Mouse (Mus musculus) C2C12 (cell line): Measurements from ENCODE around the gene Pigh. TPM values are rescaled to one million over a fixed set of nuclear protein-coding genes. Genes with fewer than 3 reads are reported as not detected.

Experiments
- H3K27me3 ChIP-seq: one replicate; pipeline ENCODE4 v1.6.1; 2011; ENCODE audit not compliant: control insufficient read depth, insufficient read depth, insufficient read length
- H3K36me3 ChIP-seq: one replicate; pipeline ENCODE4 v1.6.1; 2011; ENCODE audit not compliant: control insufficient read depth, insufficient read depth
- H3K4me3 ChIP-seq: one replicate; pipeline ENCODE4 v1.5.1; 2011; ENCODE audit warnings: mild to moderate bottlenecking, control low read depth; ENCODE audit not compliant: poor library complexity, insufficient read depth, severe bottlenecking
- H3K79me2 ChIP-seq: one replicate; pipeline ENCODE4 v1.6.1; 2011; ENCODE audit not compliant: control insufficient read depth, insufficient read depth
- H3K79me3 ChIP-seq: one replicate; pipeline ENCODE4 v1.6.1; 2011; ENCODE audit warnings: low read depth, control low read depth
- H3ac ChIP-seq: one replicate; pipeline ENCODE3; 2011; ENCODE audit warnings: low read depth; ENCODE audit not compliant: control insufficient read depth, insufficient read length
- CEBPB ChIP-seq: IDR thresholded peaks from one replicate; pipeline ENCODE4 v1.6.1; 2011; ENCODE audit warnings: low read depth, mild to moderate bottlenecking, control low read depth, moderate library complexity
- CTCF ChIP-seq: IDR thresholded peaks from one replicate; pipeline ENCODE4 v1.5.1; 2011; ENCODE audit not compliant: control insufficient read depth, insufficient read depth, insufficient read length
- FOSL1 ChIP-seq: IDR thresholded peaks from one replicate; pipeline ENCODE4 v1.8.0; 2011; ENCODE audit warnings: mild to moderate bottlenecking, low read length; ENCODE audit not compliant: poor library complexity, insufficient read depth, severe bottlenecking
- MAX ChIP-seq: IDR thresholded peaks from one replicate; pipeline ENCODE4 v1.6.1; 2011; ENCODE audit warnings: mild to moderate bottlenecking, control low read depth
- MYOD1 ChIP-seq: IDR thresholded peaks from one replicate; pipeline ENCODE4 v1.6.1; 2011; ENCODE audit warnings: low read depth; ENCODE audit not compliant: control insufficient read depth, insufficient read length
- MYOG ChIP-seq: IDR thresholded peaks from one replicate; pipeline ENCODE4 v1.6.1; 2011; ENCODE audit not compliant: control insufficient read depth, insufficient read length; ENCODE audit errors: extremely low read depth
- USF1 ChIP-seq: IDR thresholded peaks from one replicate; pipeline ENCODE4 v1.6.1; 2011; ENCODE audit warnings: low read depth, mild to moderate bottlenecking, control low read depth, moderate library complexity
- polyA plus RNA-seq: library from polyadenylated mRNA; unstranded; fragments of >200 nt; fragmentation: generic; extraction: Trizol; gene quantifications from one replicate; pipeline ENCODE4 v1.2.1, GENCODE M21; 2012; ENCODE audit warnings: missing spikeins

Pigh gene
- polyA plus RNA-seq, 1 experiment, result 2.7 TPM

- no peaks in the 10 kb centered on the region for H3K36me3 ChIP-seq
- TF ChIP-seq MYOD1, result no peak
- TF ChIP-seq FOSL1, result no peak
- TF ChIP-seq CEBPB, result no peak
- no peak for TF ChIP-seq MYOG
- no peak for TF ChIP-seq USF1
- no peak for TF ChIP-seq CTCF
- TF ChIP-seq MAX, result no peak
- no peak overlapping the region for H3K4me3 ChIP-seq
- no peaks in the 10 kb centered on the region for H3K79me2 ChIP-seq
- H3K79me3 ChIP-seq, result no peaks in the 10 kb centered on the region
- no peaks in the 10 kb centered on the region for H3K27me3 ChIP-seq
- no peak overlapping the region for H3ac ChIP-seq
Observed at GRCm38 (mm10) chr12:79040201-79040827, 49.1 kb downstream of the Pigh start.

- Histone ChIP-seq H3K27me3 (no peaks in the 10 kb centered on the region), H3K4me3 (no peak overlapping the region), H3K79me3 (no peaks in the 10 kb centered on the region), H3K36me3 (no peaks in the 10 kb centered on the region), H3K79me2 (no peaks in the 10 kb centered on the region), H3ac (no peak overlapping the region)
- no peak for TF ChIP-seq FOSL1
- no peak for TF ChIP-seq USF1
- no peak for TF ChIP-seq MAX
- TF ChIP-seq CTCF, result no peak
- TF ChIP-seq CEBPB, result no peak
- no peak for TF ChIP-seq MYOG
Observed at GRCm38 (mm10) chr12:79039708-79040107, 49.7 kb downstream of the Pigh start.

GRCm38 (mm10) chr12:79035349-79035748, 54.1 kb downstream of the Pigh start:
- Histone ChIP-seq H3K79me3 (no peaks in the 10 kb centered on the region), H3ac (no peak overlapping the region), H3K27me3 (no peaks in the 10 kb centered on the region), H3K36me3 (no peaks in the 10 kb centered on the region), H3K4me3 (no peak overlapping the region), H3K79me2 (no peaks in the 10 kb centered on the region)
- no peak for TF ChIP-seq CTCF
- TF ChIP-seq FOSL1, result no peak
- TF ChIP-seq USF1, result no peak
- TF ChIP-seq MYOG, result no peak
- TF ChIP-seq MYOD1, result no peak
- TF ChIP-seq MAX, result no peak
- no peak for TF ChIP-seq CEBPB

GRCm38 (mm10) chr12:79034331-79034730, 55.1 kb downstream of the Pigh start:
- Histone ChIP-seq H3K79me2 (no peaks in the 10 kb centered on the region), H3K36me3 (no peaks in the 10 kb centered on the region), H3K79me3 (no peaks in the 10 kb centered on the region), H3K4me3 (no peak overlapping the region), H3ac (no peak overlapping the region), H3K27me3 (no peaks in the 10 kb centered on the region)
- no peak for TF ChIP-seq MYOD1
- TF ChIP-seq USF1, result no peak
- TF ChIP-seq MYOG, result no peak

Other genes with a start within 250 kb of the Pigh start
- 32.8 TPM for gene Atp6v1d, start 228.0 kb downstream of the Pigh start, polyA plus RNA-seq
- gene Eif2s1, start 227.8 kb downstream of the Pigh start, polyA plus RNA-seq, result 63.0 TPM
- gene Plek2, start 182.7 kb downstream of the Pigh start, polyA plus RNA-seq, result 2.4 TPM
- 0.59 TPM for gene Tmem229b, start 82.0 kb downstream of the Pigh start, polyA plus RNA-seq
- 1.1 TPM for gene Plekhh1, start 60.5 kb downstream of the Pigh start, polyA plus RNA-seq
- 0.15 TPM for gene Arg2, start 41.1 kb upstream of the Pigh start, polyA plus RNA-seq
- gene Vti1b, start 83.0 kb upstream of the Pigh start, polyA plus RNA-seq, result 66.4 TPM
- 14.0 TPM for gene Rdh11, start 102.6 kb upstream of the Pigh start, polyA plus RNA-seq
- gene Rdh12, start 119.3 kb upstream of the Pigh start, polyA plus RNA-seq, result 0.23 TPM
- 6.4 TPM for gene Zfyve26, start 206.7 kb upstream of the Pigh start, polyA plus RNA-seq
- 1.3 TPM for gene Rad51b, start 207.6 kb upstream of the Pigh start, polyA plus RNA-seq